Mouse (Mus musculus) thymus, postnatal 0 days (tissue): ENCODE data around the gene Bbs4. TPM values are rescaled to one million over a fixed set of nuclear protein-coding genes. Genes with fewer than 3 reads are reported as not detected.
"Not testable (repeated sequence)": the region's sequence is repeated elsewhere in the genome, so short reads cannot be mapped to it uniquely, and the experiment has no call there.

Source experiments
- DNase-seq: peaks from one replicate; pipeline ENCODE4 v3.0.0-alpha.2; 2015; ENCODE audit warnings: low spot score
- polyA plus RNA-seq: library from polyadenylated mRNA; unstranded; fragments of >200 nt; fragmentation: Nextera tagmentation; extraction: Ambion mirVana; gene quantifications from 2 replicates; pipeline ENCODE4 v1.2.1, GENCODE M21; 2015

Gene Bbs4
- 17.2 and 18.4 TPM in 2 replicates for polyA plus RNA-seq

GRCm38 (mm10) chr9:59353253-59353639 lies at the start of gene Bbs4:
Gene Bbs4 (minus strand): TSS chr9:59353508.
- peak; percentile 85 for DNase-seq

- no peak for DNase-seq
Observed at GRCm38 (mm10) chr9:59389086-59389485, 35.8 kb upstream of the Bbs4 start.

- DNase-seq: no peak
Observed at GRCm38 (mm10) chr9:59388311-59388710, 35.0 kb upstream of the Bbs4 start.

GRCm38 (mm10) chr9:59387461-59387860 lies 34.2 kb upstream of the Bbs4 start:
- DNase-seq: no peak

- no peak for DNase-seq
Observed at GRCm38 (mm10) chr9:59375626-59376025, 22.3 kb upstream of the Bbs4 start.

- no peak for DNase-seq
Observed at GRCm38 (mm10) chr9:59369646-59370045, 16.3 kb upstream of the Bbs4 start.

GRCm38 (mm10) chr9:59369220-59369619 lies 15.9 kb upstream of the Bbs4 start:
- DNase-seq: peak; percentile 10

GRCm38 (mm10) chr9:59360487-59360886 lies 7.2 kb upstream of the Bbs4 start:
- DNase-seq: not testable (repeated sequence)

- DNase-seq: not testable (repeated sequence)
Observed at GRCm38 (mm10) chr9:59358041-59358440, 4.7 kb upstream of the Bbs4 start.

GRCm38 (mm10) chr9:59352586-59353252 lies 589 bp downstream of the Bbs4 start:
- no peak for DNase-seq

- no peak for DNase-seq
Observed at GRCm38 (mm10) chr9:59346176-59346575, 7.1 kb downstream of the Bbs4 start.

GRCm38 (mm10) chr9:59340002-59340401 lies 13.3 kb downstream of the Bbs4 start:
- DNase-seq: peak; percentile 58

GRCm38 (mm10) chr9:59339107-59339506 lies 14.2 kb downstream of the Bbs4 start:
- no peak for DNase-seq

GRCm38 (mm10) chr9:59338411-59338810 lies 14.9 kb downstream of the Bbs4 start:
- no peak for DNase-seq

GRCm38 (mm10) chr9:59337889-59338288 lies 15.4 kb downstream of the Bbs4 start:
- DNase-seq: no peak

GRCm38 (mm10) chr9:59336539-59336938 lies 16.8 kb downstream of the Bbs4 start:
- DNase-seq: no peak

- DNase-seq: no peak
Observed at GRCm38 (mm10) chr9:59330055-59330454, 23.3 kb downstream of the Bbs4 start.

- DNase-seq: no peak
Observed at GRCm38 (mm10) chr9:59324351-59324750, 29.0 kb downstream of the Bbs4 start.

GRCm38 (mm10) chr9:59316206-59316605 lies 37.1 kb downstream of the Bbs4 start:
- no peak for DNase-seq

GRCm38 (mm10) chr9:59311284-59311670 lies 42.0 kb downstream of the Bbs4 start:
- no peak for DNase-seq

- DNase-seq: no peak
Observed at GRCm38 (mm10) chr9:59310582-59311283, 42.6 kb downstream of the Bbs4 start.

GRCm38 (mm10) chr9:59307890-59308289 lies 45.4 kb downstream of the Bbs4 start:
- no peak for DNase-seq

GRCm38 (mm10) chr9:59296419-59296818 lies 56.9 kb downstream of the Bbs4 start:
- DNase-seq: no peak
